Mouse (Mus musculus) forebrain, embryonic 14.5 days (tissue): ENCODE measurements around the gene Ctnnb1. TPM values are rescaled to one million over a fixed set of nuclear protein-coding genes. Genes with fewer than 3 reads are reported as not detected.

Experiments used
- ATAC-seq: fragments of 200-750 bp; cut with Nextera tagmentation; 2 replicates; pipeline ENCODE4 v1.8.0; 2017; ENCODE audit warnings: mild to moderate bottlenecking, moderate library complexity
- DNase-seq: peaks from one replicate; pipeline ENCODE4 v3.0.0-alpha.2; 2015; ENCODE audit warnings: low spot score
- H3K27ac ChIP-seq: fragments of 300-500 bp; sonication (generic); 2 replicates; pipeline ENCODE4 v1.5.1; 2014; ENCODE audit warnings: low read depth, mild to moderate bottlenecking, control low read depth, low read length, moderate library complexity
- H3K27me3 ChIP-seq: fragments of 300-500 bp; sonication (generic); replicated peaks from 2 replicates; pipeline ENCODE4 v1.6.1; 2014; ENCODE audit warnings: low read length, control low read depth, mixed read lengths; ENCODE audit not compliant: control insufficient read depth, insufficient read depth
- H3K36me3 ChIP-seq: fragments of 300-500 bp; sonication (generic); 2 replicates; pipeline ENCODE4 v1.6.1; 2014; ENCODE audit warnings: low read length, control low read depth; ENCODE audit not compliant: control insufficient read depth, insufficient read depth
- H3K4me1 ChIP-seq: fragments of 300-500 bp; sonication (generic); 2 replicates; pipeline ENCODE4 v1.6.1; 2014; ENCODE audit warnings: antibody characterized with exemption, low read length, control low read depth; ENCODE audit not compliant: control insufficient read depth, insufficient read depth
- H3K4me2 ChIP-seq: fragments of 300-500 bp; sonication (generic); 2 replicates; pipeline ENCODE4 v1.6.1; 2014; ENCODE audit warnings: mild to moderate bottlenecking, control low read depth, low read length
- H3K4me3 ChIP-seq: fragments of 300-500 bp; sonication (generic); 2 replicates; pipeline ENCODE4 v1.5.1; 2014; ENCODE audit warnings: low read depth, low read length, control low read depth
- H3K9ac ChIP-seq: fragments of 300-500 bp; sonication (generic); 2 replicates; pipeline ENCODE4 v1.6.1; 2014; ENCODE audit warnings: mild to moderate bottlenecking, low read length, control low read depth, moderate library complexity
- H3K9me3 ChIP-seq: fragments of 300-500 bp; sonication (generic); replicated peaks from 2 replicates; pipeline ENCODE4 v1.6.1; 2016; ENCODE audit warnings: low read length, control low read depth, mixed read lengths; ENCODE audit not compliant: control insufficient read depth
- WGBS: fragments of 180-500 bp; shearing (Covaris S2); extraction: QIAGEN DNeasy Blood & Tissue Kit; methylation state at CpG from one replicate; pipeline ENCODE4 v1.1.7; 2014; 5-methylcytosine and 5-hydroxymethylcytosine counted together
- polyA plus RNA-seq: library from polyadenylated mRNA; unstranded; fragments of >200 nt; fragmentation: Nextera tagmentation; extraction: Ambion mirVana; gene quantifications from 2 replicates; pipeline ENCODE4 v1.2.1, GENCODE M21; 2014

Gene Ctnnb1
- polyA plus RNA-seq, 1 experiment from 2014 or later = 853 TPM

DNA sequence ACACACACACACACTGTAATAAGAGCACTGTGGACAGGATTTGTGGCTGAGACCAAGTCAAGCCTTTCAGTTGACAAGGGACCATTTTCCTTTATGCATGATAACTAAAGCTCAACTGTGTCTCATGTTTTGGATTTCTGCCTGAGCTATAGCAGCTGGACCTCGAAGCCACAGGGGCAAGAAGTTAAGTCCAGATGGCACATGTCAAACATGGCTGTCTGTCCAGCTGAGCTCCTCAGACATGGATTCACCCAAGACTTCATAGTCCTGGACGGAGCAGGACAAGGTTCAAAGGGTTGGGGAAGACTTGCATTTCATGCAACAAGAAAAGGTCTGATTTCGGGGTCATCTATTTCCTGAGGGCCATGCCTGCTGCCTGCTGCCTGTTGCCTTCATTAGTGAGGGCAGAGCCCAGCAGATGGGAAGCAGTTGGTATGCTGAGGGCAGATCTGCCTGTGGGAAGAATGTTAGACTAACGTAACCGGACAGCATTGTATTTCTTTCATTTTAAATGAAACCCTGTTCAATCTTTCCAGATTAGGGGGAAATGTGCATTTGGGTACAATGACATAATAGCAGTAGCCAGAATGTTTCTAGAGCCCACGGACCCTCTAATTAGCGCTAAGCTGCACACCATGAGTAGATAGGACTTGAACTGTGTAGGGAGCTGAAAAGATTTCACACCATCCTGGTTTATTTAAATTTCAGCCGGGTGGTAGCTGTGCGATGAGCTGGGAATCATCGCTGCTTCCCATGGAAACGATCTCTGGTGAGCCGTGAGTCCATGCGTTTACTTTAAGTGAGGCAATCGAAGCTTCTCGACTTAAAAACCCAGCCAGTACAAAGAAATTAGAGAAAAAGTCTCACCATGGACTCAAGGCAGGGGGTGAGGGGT is 61.0 kb downstream of the Ctnnb1 start:
- H3K27ac ChIP-seq = peak overlapping the region; percentile 60; the same call in 1 of the 2 replicates
- peak; percentile 63 for ATAC-seq
- no peaks in the 10 kb centered on the region for H3K9me3 ChIP-seq
- WGBS = 23% methylated on average over 15 of the region's 15 CpGs
- no peak overlapping the region for H3K9ac ChIP-seq
- peaks cover 22% of the 10 kb centered on the region for H3K4me1 ChIP-seq
- H3K4me3 ChIP-seq = no peak overlapping the region
- peak; percentile 58 for DNase-seq
- H3K27me3 ChIP-seq = no peaks in the 10 kb centered on the region
- no peaks in the 10 kb centered on the region for H3K36me3 ChIP-seq
- H3K4me2 ChIP-seq = no peak overlapping the region

DNA sequence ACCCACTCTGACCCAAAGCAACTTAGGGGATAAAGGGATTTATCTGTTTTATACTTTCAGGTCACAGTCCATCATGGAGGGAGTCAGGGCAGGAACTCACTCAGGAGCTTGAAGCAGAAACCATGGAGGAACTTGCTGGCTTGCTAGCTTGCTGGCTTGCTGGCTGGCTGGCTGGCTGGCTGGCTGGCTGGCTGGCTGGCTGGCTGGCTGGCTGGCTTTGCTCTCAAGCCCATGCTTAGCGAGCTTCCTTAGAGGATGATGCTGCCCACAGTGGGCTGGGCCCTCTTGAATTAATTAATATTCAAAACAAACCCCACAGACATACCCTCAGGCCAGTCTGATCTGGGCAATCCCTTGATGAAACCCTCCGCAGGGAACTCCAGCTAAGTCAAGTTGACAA is 62.8 kb downstream of the Ctnnb1 start:
- no peak for DNase-seq
- WGBS = 68% methylated on average over 2 of the region's 2 CpGs
- Histone ChIP-seq H3K36me3 (no peaks in the 10 kb centered on the region), H3K4me3 (no peak overlapping the region), H3K4me1 (peaks cover 22% of the 10 kb centered on the region), H3K4me2 (no peak overlapping the region), H3K27ac (no peak overlapping the region), H3K9me3 (no peaks in the 10 kb centered on the region), H3K27me3 (no peaks in the 10 kb centered on the region), H3K9ac (no peak overlapping the region)
- ATAC-seq = no peak

DNA sequence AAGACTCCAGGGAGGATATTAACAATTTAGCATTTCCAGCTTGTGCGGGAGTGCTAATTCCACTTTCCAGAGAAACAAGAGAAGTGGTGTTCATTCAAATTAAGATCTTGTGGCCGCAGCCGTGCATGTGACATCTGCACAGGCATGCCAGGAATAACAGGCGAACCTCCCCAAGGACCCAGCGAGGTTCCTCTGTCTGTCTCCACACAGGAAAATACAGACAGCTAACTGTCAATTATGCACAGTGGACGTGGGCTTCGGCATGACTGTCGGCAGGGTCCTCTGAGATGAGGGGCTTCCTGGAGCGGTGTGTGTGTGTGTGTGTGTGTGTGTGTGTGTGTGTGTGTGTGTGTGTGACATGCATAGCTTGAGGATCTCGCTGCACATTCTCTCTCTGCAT is 64.0 kb downstream of the Ctnnb1 start:
- ATAC-seq = no peak
- Histone ChIP-seq H3K27me3 (no peaks in the 10 kb centered on the region), H3K4me1 (peaks cover 19% of the 10 kb centered on the region), H3K4me3 (no peak overlapping the region), H3K9me3 (no peaks in the 10 kb centered on the region), H3K27ac (no peak overlapping the region), H3K36me3 (no peaks in the 10 kb centered on the region), H3K4me2 (no peak overlapping the region), H3K9ac (no peak overlapping the region)
- peak; percentile 39 for DNase-seq
- WGBS = 63% methylated on average over 10 of the region's 10 CpGs

DNA sequence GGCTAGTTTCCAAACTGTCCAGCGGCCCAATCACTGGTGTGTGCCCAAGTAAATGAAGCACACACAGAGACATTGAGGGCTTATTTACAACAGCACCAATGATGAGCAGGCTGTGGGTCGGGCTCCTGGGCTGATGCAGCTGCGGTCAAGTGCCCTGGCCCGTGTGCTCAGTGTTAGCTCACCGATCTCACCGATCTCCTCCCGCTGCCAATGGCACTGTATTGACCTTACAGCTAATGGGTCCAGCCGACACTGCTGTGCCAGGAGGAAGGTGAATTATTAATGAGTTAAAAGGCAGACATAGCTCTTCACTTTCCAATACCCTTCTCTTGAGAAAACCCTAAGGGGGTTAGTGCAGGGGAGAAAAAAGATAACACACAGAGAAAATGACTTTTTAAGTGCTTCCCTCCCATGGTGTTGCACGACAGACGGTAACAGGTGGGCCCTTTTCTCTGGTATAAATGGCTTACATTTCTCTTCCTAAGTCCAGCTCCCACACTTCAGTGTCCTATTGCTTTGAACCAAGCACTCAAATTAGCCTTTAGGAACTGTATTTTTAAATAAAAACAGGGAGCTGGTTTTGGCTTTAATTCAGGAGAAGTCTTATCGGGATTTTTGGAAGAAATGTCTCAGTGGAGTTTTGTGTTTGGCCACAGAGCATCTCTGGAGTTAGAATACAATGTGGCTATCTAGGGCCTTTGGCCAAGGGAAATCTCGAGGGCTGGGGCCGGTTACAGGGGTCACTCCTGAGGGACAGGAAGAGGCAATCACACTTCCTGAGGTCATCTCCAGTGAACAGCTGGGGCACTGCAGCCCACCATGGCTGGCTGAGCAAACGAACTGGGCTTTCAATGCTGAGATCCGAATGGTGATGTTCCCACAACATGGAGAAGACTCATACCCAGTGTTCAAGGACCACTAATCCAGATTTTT is 65.5 kb downstream of the Ctnnb1 start:
- no peaks in the 10 kb centered on the region for H3K9me3 ChIP-seq
- DNase-seq (no peak), ATAC-seq (no peak)
- no peaks in the 10 kb centered on the region for H3K36me3 ChIP-seq
- H3K27me3 ChIP-seq = no peaks in the 10 kb centered on the region
- H3K27ac ChIP-seq = no peak overlapping the region
- 72% methylated on average over 15 of the region's 15 CpGs for WGBS
- H3K4me1 ChIP-seq = peaks cover 12% of the 10 kb centered on the region
- no peak overlapping the region for H3K4me2 ChIP-seq
- H3K9ac ChIP-seq = no peak overlapping the region
- no peak overlapping the region for H3K4me3 ChIP-seq

DNA sequence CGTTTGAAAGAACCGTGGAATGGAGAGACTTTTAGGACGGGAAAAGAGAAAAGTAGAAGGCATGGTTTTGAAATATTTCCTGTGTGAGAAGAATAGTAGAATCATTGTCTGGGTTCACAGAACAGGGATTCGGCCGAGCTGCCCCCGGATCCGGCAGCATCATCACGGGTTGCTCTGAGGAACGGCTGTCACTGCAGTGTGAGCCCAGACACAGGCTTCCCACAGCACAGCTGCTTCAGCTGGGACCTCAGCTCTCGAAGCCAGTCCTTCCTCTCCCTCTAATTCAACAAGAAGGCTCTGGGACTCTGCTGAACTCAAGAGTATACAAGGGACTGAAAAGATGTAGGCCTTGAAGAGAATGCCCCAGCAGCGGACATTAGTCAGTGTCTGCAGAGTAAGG is 69.7 kb downstream of the Ctnnb1 start:
- Histone ChIP-seq H3K4me1 (peaks cover 13% of the 10 kb centered on the region; the same call in 1 of the 2 replicates), H3K9ac (no peak overlapping the region), H3K27me3 (no peaks in the 10 kb centered on the region), H3K4me2 (no peak overlapping the region), H3K4me3 (no peak overlapping the region), H3K27ac (no peak overlapping the region), H3K36me3 (no peaks in the 10 kb centered on the region), H3K9me3 (no peaks in the 10 kb centered on the region)
- ATAC-seq (no peak), DNase-seq (no peak)
- WGBS = 81% methylated on average over 11 of the region's 11 CpGs

DNA sequence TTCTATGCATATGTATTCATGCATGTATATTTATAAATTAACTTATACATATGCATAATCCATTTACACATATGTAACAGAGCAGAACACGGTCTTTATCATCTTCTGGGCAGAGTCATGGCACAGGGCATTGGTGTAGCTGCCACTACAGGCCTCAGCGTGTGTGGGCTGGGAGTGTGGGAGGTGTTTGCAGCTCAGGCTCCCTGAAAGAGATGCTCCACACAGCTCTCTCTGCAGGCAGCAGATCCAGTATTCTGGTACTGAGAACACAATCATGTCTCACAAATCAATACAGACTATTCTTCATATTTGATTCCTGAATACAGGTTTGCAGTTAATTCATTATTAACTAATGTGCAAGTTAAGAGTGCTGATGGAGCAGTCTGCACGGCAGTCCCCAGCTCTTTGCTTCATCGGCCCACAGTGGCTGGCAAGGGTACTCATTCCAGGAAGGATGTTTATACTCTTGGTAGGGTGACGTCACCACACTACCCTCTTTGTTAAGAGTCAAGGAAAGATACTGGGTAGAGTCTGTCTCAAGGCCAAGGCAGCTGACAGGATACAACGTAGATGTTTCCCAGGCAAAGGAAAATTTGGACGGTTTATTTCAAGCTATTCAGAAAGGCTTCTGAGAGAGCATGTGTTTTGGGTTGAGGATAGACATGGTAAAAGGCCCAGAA is 71.8 kb downstream of the Ctnnb1 start:
- H3K4me1 ChIP-seq = peaks cover 13% of the 10 kb centered on the region; the same call in 1 of the 2 replicates
- ATAC-seq = peak; percentile 52

DNA sequence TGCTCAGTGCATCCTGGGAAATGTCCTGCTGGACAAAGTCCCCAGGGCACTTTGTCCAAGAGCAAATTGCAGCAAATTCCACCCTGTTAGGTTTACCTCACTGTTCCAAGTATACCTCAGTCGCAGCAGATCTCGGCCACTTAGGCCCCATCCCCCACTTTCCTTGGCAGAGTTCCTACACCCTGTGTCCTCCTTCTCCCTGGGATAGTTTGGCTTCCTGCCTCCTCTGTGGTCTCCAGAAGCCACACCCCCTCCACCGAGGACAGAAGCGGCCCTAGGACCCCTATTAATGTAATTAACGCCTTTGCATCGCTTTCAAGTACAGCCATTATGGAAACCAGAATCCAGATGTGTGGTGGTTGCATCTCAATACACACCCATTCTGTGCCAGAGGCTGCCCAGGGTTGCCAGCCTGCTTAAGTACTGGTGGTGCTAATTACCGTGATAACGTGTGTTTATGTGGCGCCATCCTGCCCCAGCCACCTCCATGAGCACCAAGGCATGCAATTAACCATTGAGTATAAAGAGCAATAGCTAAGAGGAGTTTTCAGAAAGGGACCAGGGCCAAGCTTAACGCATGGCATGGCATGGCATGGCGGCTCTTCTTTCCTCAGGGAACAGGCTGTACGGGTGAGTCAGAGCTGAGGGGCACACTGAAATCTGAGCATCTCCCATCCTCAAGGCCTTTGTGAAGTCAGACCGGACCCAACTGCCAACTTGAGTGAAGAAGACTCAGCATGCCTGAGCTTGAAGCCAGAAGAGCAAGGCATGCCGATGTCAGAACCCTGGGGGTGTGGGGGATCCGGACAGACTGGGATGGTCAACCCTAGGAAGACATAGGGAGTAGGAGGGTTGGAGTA is 72.9 kb downstream of the Ctnnb1 start:
- peaks cover 13% of the 10 kb centered on the region; the same call in 1 of the 2 replicates for H3K4me1 ChIP-seq
- DNase-seq (peak; percentile 71), ATAC-seq (peak; percentile 79; the same call in 1 of the 2 replicates)
- peak overlapping the region; percentile 16; the same call in 1 of the 2 replicates for H3K27ac ChIP-seq
- H3K36me3 ChIP-seq = no peaks in the 10 kb centered on the region
- H3K9ac ChIP-seq = no peak overlapping the region
- H3K4me3 ChIP-seq = no peak overlapping the region
- 39% methylated on average over 15 of the region's 15 CpGs for WGBS
- no peaks in the 10 kb centered on the region for H3K27me3 ChIP-seq
- H3K9me3 ChIP-seq = no peaks in the 10 kb centered on the region
- H3K4me2 ChIP-seq = no peak overlapping the region

More for the DNA sequence above, 71.8 kb downstream of the Ctnnb1 start:
- DNase-seq = peak; percentile 67
- WGBS = 51% methylated on average over 7 of the region's 7 CpGs
- H3K4me3 ChIP-seq = no peak overlapping the region
- H3K4me2 ChIP-seq = no peak overlapping the region
- no peaks in the 10 kb centered on the region for H3K36me3 ChIP-seq
- H3K9ac ChIP-seq = no peak overlapping the region
- no peaks in the 10 kb centered on the region for H3K27me3 ChIP-seq
- no peaks in the 10 kb centered on the region for H3K9me3 ChIP-seq
- H3K27ac ChIP-seq = peak overlapping the region; percentile 1; the same call in 1 of the 2 replicates

DNA sequence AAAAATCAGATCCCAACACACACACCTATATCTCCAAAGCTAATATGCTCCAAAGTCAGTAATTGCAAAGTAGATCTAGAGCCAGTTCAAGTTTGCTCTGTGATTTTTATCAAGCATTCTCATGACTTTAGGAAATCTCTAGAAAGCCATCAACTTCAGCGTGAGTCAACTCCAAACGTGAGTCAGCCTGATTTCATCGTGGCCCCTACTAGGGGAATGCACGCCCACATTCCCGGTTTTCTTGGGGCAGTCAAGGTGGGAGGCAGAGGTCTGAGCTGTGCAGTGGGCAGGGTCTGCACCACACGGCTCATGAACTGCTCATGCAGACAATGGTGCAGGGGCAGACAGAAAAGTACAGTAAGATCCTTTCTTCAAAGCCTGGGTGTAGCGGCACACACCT is 76.9 kb downstream of the Ctnnb1 start:
- Histone ChIP-seq H3K4me3 (no peak overlapping the region), H3K27me3 (no peaks in the 10 kb centered on the region), H3K27ac (no peak overlapping the region), H3K4me2 (no peak overlapping the region), H3K9ac (no peak overlapping the region), H3K9me3 (no peaks in the 10 kb centered on the region), H3K36me3 (no peaks in the 10 kb centered on the region), H3K4me1 (peaks cover 13% of the 10 kb centered on the region; the same call in 1 of the 2 replicates)
- WGBS = 85% methylated on average over 7 of the region's 7 CpGs
- DNase-seq (no peak), ATAC-seq (no peak)
